Mouse (Mus musculus): ENCODE measurements around the gene Gm3417. TPM values are rescaled to one million over a fixed set of nuclear protein-coding genes. Genes with fewer than 3 reads are reported as not detected.
A peak's percentile ranks its signal among the peaks of the same experiment; 100 is the strongest.
"Not testable (repeated sequence)": the region's sequence is repeated elsewhere in the genome, so short reads cannot be mapped to it uniquely, and the experiment has no call there.

Gm3417 gene
- polyA plus RNA-seq, 1 experiment from 2014 or later: not detected

DNA sequence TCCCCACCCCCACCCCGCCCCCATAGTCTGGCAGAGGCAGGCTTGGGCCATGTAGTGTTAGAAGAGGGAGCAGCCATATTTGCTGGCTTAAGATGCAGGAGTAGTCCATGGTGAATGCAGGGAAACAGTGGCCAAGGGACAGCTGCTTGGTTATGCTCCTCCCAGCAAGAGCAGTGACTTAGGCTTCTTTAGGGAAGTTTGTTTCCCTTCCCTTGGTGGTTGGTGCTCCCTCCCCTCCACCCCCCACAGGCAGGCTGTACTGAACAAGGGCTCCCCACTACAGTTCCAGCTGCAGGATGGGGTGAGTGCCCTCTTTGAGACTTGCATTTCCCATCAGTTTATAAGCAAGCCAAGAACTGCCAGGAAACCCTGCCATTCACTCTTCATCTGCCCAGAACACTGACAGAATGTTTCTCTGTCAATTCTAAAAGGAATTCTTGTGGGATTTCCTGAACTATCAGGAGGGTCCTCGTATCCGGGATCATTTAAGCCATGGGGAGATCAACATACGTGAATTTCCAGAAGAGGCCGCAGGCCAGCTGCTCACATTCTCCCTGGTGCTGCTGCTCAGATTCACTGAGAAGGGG is 11.6 kb upstream of the Gm3417 start:
- not testable (repeated sequence) for H3K9me3 ChIP-seq; H3K4me2 ChIP-seq; H3K4me1 ChIP-seq; H3K27ac ChIP-seq; ATAC-seq (ENCODE audit: insufficient number of reproducible peaks, low FRiP score, low TSS enrichment, low read depth); H3K27me3 ChIP-seq; H3K36me3 ChIP-seq; H3K4me3 ChIP-seq; H3K9ac ChIP-seq
- 83% methylated on average over 4 of the region's 5 CpGs for WGBS

DNA sequence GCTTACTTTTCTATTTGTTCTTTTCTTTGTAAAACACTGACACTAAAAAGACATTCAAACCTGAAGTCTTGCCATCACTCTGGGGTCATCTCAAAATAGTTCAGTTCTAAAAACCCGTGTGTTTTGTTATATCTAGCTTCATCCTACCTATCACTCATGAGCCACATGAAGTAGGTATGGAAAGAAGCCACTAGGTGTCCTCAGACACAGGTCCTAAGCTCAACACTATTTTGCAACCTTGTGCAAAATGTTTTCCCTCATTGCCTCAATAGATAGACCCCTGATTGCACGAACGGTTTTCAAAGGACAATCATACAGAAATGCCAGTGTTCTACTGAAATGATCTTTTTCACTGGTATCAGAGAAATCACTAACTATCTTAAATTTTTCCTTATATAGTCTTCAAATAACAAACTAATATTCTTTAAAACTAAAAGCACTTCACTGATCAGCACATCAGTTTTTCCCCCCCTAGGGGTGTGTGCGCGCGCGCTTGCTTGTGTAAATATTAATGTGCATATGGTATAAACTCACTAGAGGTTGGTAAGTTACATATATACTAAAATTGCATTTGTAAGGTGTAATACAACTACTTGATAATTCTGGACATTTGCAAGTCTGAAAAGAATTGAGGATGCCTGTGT is 750 bp downstream of the Gm3417 start:
- H3K27me3 ChIP-seq; H3K4me1 ChIP-seq; H3K4me2 ChIP-seq; H3K27ac ChIP-seq; H3K9me3 ChIP-seq; H3K4me3 ChIP-seq; ATAC-seq (ENCODE audit: insufficient number of reproducible peaks, low FRiP score, low TSS enrichment, low read depth); H3K36me3 ChIP-seq; H3K9ac ChIP-seq: not testable (repeated sequence)
- WGBS: 4% methylated on average over 4 of the region's 7 CpGs

DNA sequence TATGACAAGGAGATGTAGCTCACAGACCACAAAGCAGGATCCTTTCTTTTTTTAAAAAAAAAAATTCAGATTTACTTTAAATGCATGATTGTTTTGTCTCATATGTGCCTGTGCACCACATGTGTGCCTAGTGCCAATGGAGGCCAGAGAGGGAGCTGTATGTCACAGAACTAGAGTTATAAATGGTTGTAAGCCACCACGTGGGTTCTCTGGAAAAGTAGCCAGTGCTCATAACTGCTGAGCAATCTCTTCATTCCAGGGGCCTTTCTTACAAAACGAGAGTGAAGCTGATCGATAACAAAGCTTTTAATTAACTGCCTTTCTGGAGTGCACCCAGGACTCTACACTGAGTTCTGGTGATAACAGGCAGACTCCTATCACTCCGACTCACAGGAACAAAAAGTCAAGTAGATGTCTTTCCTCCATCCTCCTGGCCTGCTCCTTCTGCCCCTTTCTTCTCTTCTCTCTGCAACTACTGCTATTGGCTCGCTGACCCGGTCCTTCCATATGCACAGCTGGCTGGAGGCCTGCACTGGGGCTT is 10.1 kb downstream of the Gm3417 start:
- ATAC-seq (ENCODE audit: insufficient number of reproducible peaks, low FRiP score, low TSS enrichment, low read depth); H3K9me3 ChIP-seq; H3K27ac ChIP-seq; H3K4me1 ChIP-seq; H3K27me3 ChIP-seq; H3K36me3 ChIP-seq; H3K4me3 ChIP-seq; H3K4me2 ChIP-seq; H3K9ac ChIP-seq: not testable (repeated sequence)
- no CpG with 5 or more reads among the region's 6 CpGs for WGBS

DNA sequence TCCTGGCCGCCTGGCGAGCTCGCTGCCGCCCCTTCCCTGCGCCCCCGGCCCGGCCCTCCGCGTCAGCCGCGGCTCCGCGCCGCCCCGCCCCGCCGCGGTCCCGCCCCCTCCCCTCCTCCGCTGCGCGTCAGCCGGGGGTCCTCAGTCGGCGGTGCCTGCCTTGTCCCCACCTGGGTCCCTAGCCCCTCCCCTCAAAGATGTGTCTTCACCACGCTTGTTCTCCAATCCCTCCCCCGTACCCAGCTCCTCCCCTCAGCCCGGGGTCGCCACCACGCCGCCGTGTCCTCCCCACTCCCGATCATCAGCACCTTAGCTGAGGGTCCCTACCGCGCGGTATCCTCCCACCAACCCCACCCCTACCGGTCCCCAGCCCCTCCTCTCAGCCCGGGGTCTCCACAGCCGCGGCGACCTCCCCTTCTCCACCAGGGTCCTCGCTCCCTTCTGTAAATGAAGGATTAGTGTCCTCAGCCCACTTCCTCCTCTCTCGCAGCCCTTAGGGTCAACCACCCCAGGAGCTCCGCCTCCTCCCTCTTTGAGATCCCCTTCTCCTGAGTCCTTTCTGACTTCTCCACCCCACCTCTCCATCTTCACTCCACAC is 16.9 kb downstream of the Gm3417 start:
- ATAC-seq (ENCODE audit: insufficient number of reproducible peaks, low FRiP score, low TSS enrichment, low read depth): peak; percentile 88
- H3K4me1 ChIP-seq, H3K27me3 ChIP-seq, H3K4me2 ChIP-seq, H3K27ac ChIP-seq, H3K9ac ChIP-seq, H3K4me3 ChIP-seq, H3K36me3 ChIP-seq, H3K9me3 ChIP-seq: not testable (repeated sequence)
- no CpG with 5 or more reads among the region's 44 CpGs for WGBS

DNA sequence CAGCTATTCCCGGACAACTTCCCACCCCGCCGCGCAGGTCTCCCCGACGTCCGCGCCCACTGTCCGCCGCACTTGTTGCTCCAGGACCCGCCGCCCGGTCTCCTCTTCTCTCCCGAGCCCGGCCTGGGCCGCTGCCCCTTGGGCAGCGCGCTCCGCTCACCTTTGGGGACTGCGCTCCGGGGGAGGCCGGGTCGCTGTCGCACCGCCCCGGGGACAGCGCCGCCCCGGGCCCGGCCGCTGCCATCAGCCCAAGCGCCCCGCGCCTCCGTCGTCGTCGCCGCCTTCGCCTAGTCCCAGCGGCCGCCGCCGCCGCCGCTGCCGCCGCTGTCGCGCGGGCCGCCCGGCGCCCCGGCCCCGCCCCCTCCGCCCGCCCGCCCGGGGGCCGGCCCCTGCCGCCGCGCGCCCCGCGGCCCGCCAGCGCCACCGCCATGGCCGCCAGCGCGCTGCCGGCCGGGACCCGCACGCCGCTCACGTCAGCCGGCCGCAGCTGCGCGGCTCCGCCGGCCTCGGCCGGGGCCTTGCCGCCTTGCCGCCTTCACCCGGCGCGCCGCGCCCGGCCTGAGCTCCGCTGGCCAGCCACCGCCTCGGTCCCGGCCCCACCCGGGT is 17.5 kb downstream of the Gm3417 start, which contains the start of gene Phf10:
Phf10 (minus strand) TSS at position 323 of the 606 bp plus-strand sequence.
- Histone ChIP-seq H3K4me2 (peak within 1 kb of the TSS; percentile 84), H3K4me3 (peak within 1 kb of the TSS; percentile 72), H3K9ac (peak within 1 kb of the TSS; percentile 71), H3K27ac (peak within 1 kb of the TSS; percentile 75)
- H3K27me3 ChIP-seq, H3K9me3 ChIP-seq, H3K36me3 ChIP-seq, H3K4me1 ChIP-seq: not testable (repeated sequence)
- ATAC-seq (ENCODE audit: insufficient number of reproducible peaks, low FRiP score, low TSS enrichment, low read depth): peak; percentile 78
- 1% methylated on average over 46 of the region's 100 CpGs for WGBS

DNA sequence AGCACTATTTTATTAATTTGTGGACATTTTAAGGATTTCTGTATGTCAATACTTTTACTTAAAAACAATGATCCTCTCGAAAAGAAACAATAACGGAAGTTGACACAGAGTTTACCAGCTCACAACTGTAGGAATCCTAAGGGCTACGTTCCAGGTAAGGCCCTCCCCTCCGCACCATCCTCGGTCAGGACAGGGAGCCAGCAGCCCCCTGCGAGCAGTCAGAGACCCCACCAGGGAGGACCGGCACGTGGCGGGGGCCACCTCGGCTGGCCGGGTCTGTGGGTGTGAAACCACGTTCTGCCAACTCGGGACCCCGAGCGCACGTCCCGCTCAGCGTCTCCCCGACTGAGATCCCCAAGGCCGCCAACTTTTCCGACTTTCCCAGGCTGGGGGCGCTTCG is 18.1 kb downstream of the Gm3417 start:
- ATAC-seq (ENCODE audit: insufficient number of reproducible peaks, low FRiP score, low TSS enrichment, low read depth): no peak
- WGBS: 1% methylated on average over 22 of the region's 23 CpGs
- peak overlapping the region; percentile 72 for H3K4me3 ChIP-seq

DNA sequence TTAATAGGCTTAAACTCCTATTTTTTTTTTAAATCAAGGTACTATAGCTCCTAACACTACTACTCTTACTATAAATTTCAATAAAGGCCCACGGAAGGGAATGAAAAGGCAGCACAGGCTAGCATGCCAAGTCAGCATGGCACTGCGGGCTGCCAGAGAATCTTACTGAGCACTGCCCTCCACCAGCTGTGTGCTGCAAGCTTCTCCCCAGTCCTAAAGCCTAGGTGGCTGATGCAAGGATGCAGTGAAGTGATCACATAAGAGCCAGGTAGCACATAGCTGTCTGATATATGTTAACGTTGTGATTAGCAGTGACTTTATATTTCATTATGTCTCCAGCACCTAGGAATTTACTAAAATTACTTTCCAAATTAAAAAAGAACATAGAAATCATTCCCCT is 18.6 kb downstream of the Gm3417 start:
- Histone ChIP-seq H3K9ac (0 out of 2 replicates have a peak overlapping the region, but pooled peaks have one; percentile 17), H3K4me1 (peaks cover 6% of the 10 kb centered on the region), H3K4me2 (peak overlapping the region; percentile 49), H3K27ac (no peak overlapping the region), H3K36me3 (peaks cover under 1% of the 10 kb centered on the region; the same call in 1 of the 2 replicates), H3K9me3 (no peaks in the 10 kb centered on the region), H3K27me3 (no peaks in the 10 kb centered on the region), H3K4me3 (peak overlapping the region; percentile 28)
- WGBS: 15% methylated on average over 3 of the region's 3 CpGs
- no peak for ATAC-seq (ENCODE audit: insufficient number of reproducible peaks, low FRiP score, low TSS enrichment, low read depth)

More for the DNA sequence above, 18.1 kb downstream of the Gm3417 start:
- Histone ChIP-seq H3K9me3 (no peaks in the 10 kb centered on the region), H3K36me3 (no peaks in the 10 kb centered on the region), H3K27me3 (no peaks in the 10 kb centered on the region), H3K4me2 (peak overlapping the region; percentile 84), H3K4me1 (peaks cover 6% of the 10 kb centered on the region), H3K27ac (peak overlapping the region; percentile 75), H3K9ac (peak overlapping the region; percentile 71)

DNA sequence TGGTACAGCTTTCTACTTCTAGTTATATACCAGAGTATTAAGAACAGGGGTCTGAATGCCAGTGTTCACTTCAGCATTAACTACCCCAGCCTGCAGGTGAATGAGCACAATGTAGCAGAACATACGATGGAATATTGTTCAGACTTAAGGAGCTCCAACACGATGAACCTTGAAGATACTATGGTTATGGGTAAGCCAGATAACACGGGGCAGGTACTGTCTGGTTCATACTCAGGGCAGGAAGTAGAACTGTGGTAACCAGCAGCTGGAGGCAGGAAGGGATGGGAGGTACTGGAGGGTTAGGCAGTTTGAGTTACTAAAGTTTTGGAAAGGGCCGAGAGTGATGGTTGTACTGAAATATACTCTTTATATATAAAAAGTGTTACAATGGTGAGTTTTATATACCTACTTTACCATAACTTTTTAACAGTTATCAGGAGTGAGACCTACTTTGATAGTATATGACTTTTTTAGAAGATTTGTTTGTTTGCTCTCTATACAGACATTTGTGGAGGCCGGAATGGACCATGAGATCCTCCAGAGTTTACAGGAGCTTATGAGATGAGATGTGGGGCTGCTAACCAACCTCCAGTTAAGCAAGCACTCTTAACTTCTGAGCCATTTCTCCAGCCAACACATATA is 19.8 kb downstream of the Gm3417 start:
- no peak for ATAC-seq (ENCODE audit: insufficient number of reproducible peaks, low FRiP score, low TSS enrichment, low read depth)
- Histone ChIP-seq H3K4me1 (peaks cover 6% of the 10 kb centered on the region), H3K27me3 (no peaks in the 10 kb centered on the region), H3K4me2 (no peak overlapping the region), H3K36me3 (peaks cover 10% of the 10 kb centered on the region), H3K9ac (no peak overlapping the region), H3K4me3 (no peak overlapping the region), H3K9me3 (no peaks in the 10 kb centered on the region), H3K27ac (no peak overlapping the region)
- WGBS: 82% methylated on average over 5 of the region's 5 CpGs

DNA sequence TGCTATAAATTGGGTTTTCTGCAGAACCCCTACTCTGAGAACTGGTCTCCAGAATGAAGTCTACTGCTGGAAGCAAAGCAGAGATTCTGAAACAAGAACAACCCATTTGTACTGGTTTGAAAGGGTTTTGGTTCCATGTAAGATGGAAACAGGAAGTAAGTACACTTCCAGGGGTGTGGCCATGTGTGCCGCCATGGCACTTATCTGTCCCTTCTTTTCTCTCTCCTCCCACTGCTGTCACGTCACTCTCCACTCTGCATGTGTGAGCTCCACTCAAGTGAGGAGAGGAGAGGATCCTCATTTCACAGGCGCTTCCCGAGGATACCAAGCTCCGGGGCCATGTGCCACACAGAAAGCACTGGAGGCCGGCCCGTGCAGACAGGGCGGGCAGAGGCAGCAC is 25.1 kb downstream of the Gm3417 start:
- 84% methylated on average over 8 of the region's 8 CpGs for WGBS
- Histone ChIP-seq H3K9me3 (no peaks in the 10 kb centered on the region), H3K4me3 (no peak overlapping the region), H3K36me3 (peaks cover 47% of the 10 kb centered on the region), H3K27me3 (no peaks in the 10 kb centered on the region), H3K27ac (no peak overlapping the region), H3K9ac (no peak overlapping the region), H3K4me2 (no peak overlapping the region), H3K4me1 (no peaks in the 10 kb centered on the region)
- ATAC-seq (ENCODE audit: insufficient number of reproducible peaks, low FRiP score, low TSS enrichment, low read depth): no peak

DNA sequence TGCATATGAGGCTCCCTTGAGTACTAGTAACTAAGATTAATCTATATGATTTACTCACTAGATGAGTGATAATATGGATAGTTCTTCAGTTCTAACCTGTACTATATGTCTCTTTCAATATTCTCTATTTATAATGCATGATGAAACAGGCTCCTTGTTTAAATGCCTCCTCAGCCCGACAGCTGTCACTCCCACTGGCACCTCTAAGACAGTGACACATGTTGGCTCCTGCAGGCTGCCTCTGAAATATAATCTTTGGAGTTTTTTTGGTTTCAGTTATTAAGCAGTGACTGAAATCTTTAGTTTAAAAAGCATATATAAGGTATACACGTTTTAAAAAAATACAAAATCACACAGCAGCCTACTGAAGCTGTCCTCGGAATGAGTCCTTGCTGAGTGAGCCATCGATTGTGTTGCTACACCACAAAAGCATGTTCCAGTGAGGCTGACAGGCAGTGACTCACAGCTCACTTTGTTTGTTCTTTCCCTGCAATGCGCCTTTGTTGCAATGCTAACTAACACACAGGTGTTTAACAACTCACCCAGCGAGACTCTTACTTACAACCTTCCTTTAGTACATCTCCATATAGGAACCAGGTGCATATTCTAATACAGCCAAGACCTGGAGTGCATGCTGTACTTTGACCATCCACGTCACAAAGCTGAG is 29.3 kb downstream of the Gm3417 start:
- no peaks in the 10 kb centered on the region for H3K27me3 ChIP-seq
- no peak overlapping the region for H3K4me2 ChIP-seq
- WGBS: 81% methylated on average over 7 of the region's 7 CpGs
- H3K4me1 ChIP-seq: peaks cover 8% of the 10 kb centered on the region
- no peak overlapping the region for H3K4me3 ChIP-seq
- H3K36me3 ChIP-seq: peaks cover 62% of the 10 kb centered on the region
- no peak for ATAC-seq (ENCODE audit: insufficient number of reproducible peaks, low FRiP score, low TSS enrichment, low read depth)
- no peak overlapping the region for H3K27ac ChIP-seq
- H3K9me3 ChIP-seq: no peaks in the 10 kb centered on the region
- no peak overlapping the region for H3K9ac ChIP-seq

DNA sequence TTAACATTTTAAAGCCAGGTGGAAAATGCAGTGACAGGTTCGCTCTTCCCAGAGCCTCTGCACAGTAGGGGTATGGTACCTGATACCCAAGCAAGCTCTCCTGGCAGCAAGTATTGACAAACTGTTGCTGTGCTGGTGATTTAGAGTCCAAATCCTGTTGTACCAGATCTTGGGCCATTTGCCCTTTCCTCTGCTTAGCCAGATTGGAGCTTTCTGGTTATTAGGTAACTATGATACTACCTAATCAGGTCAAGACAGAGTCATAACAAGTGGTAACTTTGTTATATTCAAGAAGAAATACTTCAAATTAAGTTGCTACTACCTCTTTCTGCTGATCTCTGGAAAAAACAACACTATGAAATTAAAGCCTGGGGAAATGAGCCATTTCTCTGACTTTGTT is 34.0 kb downstream of the Gm3417 start:
- Histone ChIP-seq H3K4me3 (no peak overlapping the region), H3K9ac (no peak overlapping the region), H3K27ac (no peak overlapping the region), H3K4me2 (no peak overlapping the region), H3K9me3 (no peaks in the 10 kb centered on the region), H3K27me3 (no peaks in the 10 kb centered on the region), H3K36me3 (peaks cover 26% of the 10 kb centered on the region), H3K4me1 (peaks cover 21% of the 10 kb centered on the region)
- 59% methylated on average over 1 of the region's 1 CpGs for WGBS
- ATAC-seq (ENCODE audit: insufficient number of reproducible peaks, low FRiP score, low TSS enrichment, low read depth): no peak
